Mouse (Mus musculus) spleen, adult 2 months (tissue): ENCODE measurements at regions not wholly inside any gene's neighbourhood (a gene's known extent, or its start where the extent isn't known, plus 50 kb on each side); places are given as distances from the start of the nearest gene placed in this dataset.

Experiments used
- CTCF ChIP-seq: fragments of 200-500 bp; IDR thresholded peaks from 2 replicates; pipeline ENCODE4 v1.5.1; 2011; ENCODE audit warnings: mild to moderate bottlenecking, inconsistent platforms; ENCODE audit not compliant: insufficient read depth, insufficient read length, insufficient replicate concordance; ENCODE audit errors: extremely low read depth
- POLR2A ChIP-seq: fragments of 200-500 bp; IDR thresholded peaks from 2 replicates; pipeline ENCODE4 v1.6.1; 2011; ENCODE audit warnings: low read depth, low read length, inconsistent platforms

- TF ChIP-seq CTCF: no peak
- no peak for TF ChIP-seq POLR2A
Measured at GRCm38 (mm10) chr2:51327081-51327480, 178.2 kb upstream of the Rnd3 start.
